Mouse (Mus musculus) CH12.LX (cell line): ENCODE measurements around the gene Cilp.

Experiments
- BHLHE40 ChIP-seq: IDR thresholded peaks from 2 replicates; pipeline ENCODE4 v1.6.1; 2011; ENCODE audit warnings: mild to moderate bottlenecking, low read depth, low read length, improper control_type of control experiment
- CTCF ChIP-seq, 2 experiments: IDR thresholded peaks in 1 of 2; conservative IDR thresholded peaks in 1 of 2; 2 replicates each; pipeline ENCODE4 v1.5.1; 2011 to 2012; ENCODE audit warnings: low read depth in 2 of 2, low read length in 2 of 2, improper control_type of control experiment in 1 of 2, inconsistent platforms in 1 of 2, mild to moderate bottlenecking in 1 of 2, moderate library complexity in 1 of 2
- E2F4 ChIP-seq: IDR thresholded peaks from 2 replicates; pipeline ENCODE4 v1.6.1; 2011; ENCODE audit warnings: low read depth, low read length, improper control_type of control experiment; ENCODE audit not compliant: insufficient replicate concordance
- JUND ChIP-seq: conservative IDR thresholded peaks from 2 replicates; pipeline ENCODE4 v1.6.1; 2011; ENCODE audit warnings: low read depth, low read length, improper control_type of control experiment
- MYC ChIP-seq: IDR thresholded peaks from 2 replicates; pipeline ENCODE4 v1.6.1; 2011; ENCODE audit warnings: low read depth, mild to moderate bottlenecking, improper control_type of control experiment, low read length
- POLR2A ChIP-seq: IDR thresholded peaks from 2 replicates; pipeline ENCODE4 v1.6.1; 2011; ENCODE audit warnings: low read depth, mild to moderate bottlenecking, improper control_type of control experiment, low read length
- RCOR1 ChIP-seq: conservative IDR thresholded peaks from 2 replicates; pipeline ENCODE4 v1.6.1; 2012; ENCODE audit warnings: low read depth, mild to moderate bottlenecking, inconsistent platforms, low read length, improper control_type of control experiment
- SIN3A ChIP-seq: IDR thresholded peaks from 2 replicates; pipeline ENCODE4 v1.6.1; 2012; ENCODE audit warnings: low read length, improper control_type of control experiment, inconsistent platforms
- ZNF384 ChIP-seq: IDR thresholded peaks from 2 replicates; pipeline ENCODE4 v1.6.1; 2012; ENCODE audit warnings: low read depth, low read length, improper control_type of control experiment, inconsistent platforms

- TF ChIP-seq MYC (no peak), ZNF384 (no peak), E2F4 (no peak), POLR2A (no peak), CTCF (conservative IDR thresholded peaks at IDR 0.05 in 1 of 2, IDR thresholded peaks at IDR 0.05 in 1 of 2; ENCODE audit: low read depth in 2 of 2, low read length in 2 of 2) (peak in 1 of 2 experiments; percentile 44; a peak in 2 of 4 replicates), SIN3A (no peak), RCOR1 (no peak), BHLHE40 (no peak), JUND (no peak)
These were observed 16.7 kb downstream of the Cilp start for GRCm38 (mm10) chr9:65281536-65282151.
